Mouse (Mus musculus) kidney, postnatal 0 days (tissue): ENCODE measurements at regions not wholly inside any gene's neighbourhood (a gene's known extent, or its start where the extent isn't known, plus 50 kb on each side); places are given as distances from the start of the nearest gene placed in this dataset.
A peak's percentile ranks its signal among the peaks of the same experiment; 100 is the strongest.

Source experiments
- ATAC-seq: fragments of 200-750 bp; cut with Nextera tagmentation; replicated peaks from 2 replicates; pipeline ENCODE4 v1.8.0; 2017; ENCODE audit warnings: low read depth, moderate number of reproducible peaks, moderate TSS enrichment, moderate library complexity; ENCODE audit not compliant: low FRiP score
- DNase-seq: peaks from one replicate; pipeline ENCODE4 v3.0.0-alpha.2; 2016; ENCODE audit warnings: low spot score
- H3K27ac ChIP-seq: fragments of 300-500 bp; sonication (generic); 2 replicates; pipeline ENCODE4 v1.5.1; 2014; ENCODE audit warnings: mild to moderate bottlenecking
- H3K27me3 ChIP-seq: fragments of 300-500 bp; sonication (generic); 2 replicates; pipeline ENCODE4 v1.6.1; 2014; ENCODE audit warnings: low read length, mixed read lengths; ENCODE audit not compliant: insufficient read depth
- H3K36me3 ChIP-seq: fragments of 300-500 bp; sonication (generic); 2 replicates; pipeline ENCODE4 v1.6.1; 2014; ENCODE audit warnings: low read length, mixed read lengths; ENCODE audit not compliant: insufficient read depth
- H3K4me1 ChIP-seq: fragments of 300-500 bp; sonication (generic); replicated peaks from 2 replicates; pipeline ENCODE4 v1.6.1; 2014; ENCODE audit warnings: antibody characterized with exemption, low read length, mixed read lengths; ENCODE audit not compliant: insufficient read depth
- H3K4me2 ChIP-seq: fragments of 300-500 bp; sonication (generic); 2 replicates; pipeline ENCODE4 v1.6.1; 2014; ENCODE audit warnings: mild to moderate bottlenecking, low read length, moderate library complexity, mixed read lengths
- H3K4me3 ChIP-seq: fragments of 300-500 bp; sonication (generic); replicated peaks from 2 replicates; pipeline ENCODE4 v1.5.1; 2014; ENCODE audit warnings: low read depth, low read length
- H3K9ac ChIP-seq: fragments of 300-500 bp; sonication (generic); 2 replicates; pipeline ENCODE4 v1.6.1; 2014; ENCODE audit warnings: low read depth, low read length
- H3K9me3 ChIP-seq: fragments of 300-500 bp; sonication (generic); replicated peaks from 2 replicates; pipeline ENCODE4 v1.6.1; 2016; ENCODE audit warnings: low read length, inconsistent platforms, mixed read lengths
- CTCF ChIP-seq: IDR thresholded peaks from 2 replicates; pipeline ENCODE4 v1.5.1; 2016; ENCODE audit warnings: antibody characterized with exemption, low read depth, mild to moderate bottlenecking, moderate library complexity
- WGBS: fragments of 180-500 bp; shearing (Covaris S2); extraction: QIAGEN DNeasy Blood & Tissue Kit; methylation state at CpG from one replicate; pipeline ENCODE4 v1.1.7; 2014; 5-methylcytosine and 5-hydroxymethylcytosine counted together

DNA sequence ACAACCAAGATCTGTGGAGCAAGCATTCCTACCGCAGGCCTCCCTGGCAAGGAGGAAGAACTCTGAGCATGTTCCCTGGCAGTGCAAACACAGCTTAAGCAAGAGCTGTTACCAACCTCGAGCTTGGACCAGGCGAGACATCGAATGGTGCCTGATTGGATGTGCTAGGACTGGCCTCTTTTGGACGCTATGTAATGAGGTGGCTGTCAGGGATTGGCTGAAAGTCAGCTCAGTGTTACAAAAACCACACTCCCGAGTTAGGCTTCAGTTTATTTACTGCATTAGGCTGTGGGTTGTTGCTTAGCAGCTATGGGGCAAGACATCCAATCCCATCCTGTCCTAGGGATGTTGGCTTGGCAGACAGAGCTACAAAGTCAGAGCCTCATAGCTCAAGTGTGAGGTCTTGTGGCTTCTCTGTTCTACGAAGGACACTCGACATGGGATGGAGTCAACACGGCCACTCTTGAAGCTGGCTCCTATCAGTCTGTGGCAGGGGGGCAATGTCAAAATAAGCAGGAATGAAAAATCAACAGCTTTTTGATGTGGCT lies 244.5 kb downstream of the Prex1 start:
- Histone ChIP-seq H3K9me3 (no peaks in the 10 kb centered on the region), H3K27ac (no peak overlapping the region), H3K4me3 (no peak overlapping the region), H3K36me3 (no peaks in the 10 kb centered on the region), H3K9ac (no peak overlapping the region), H3K4me1 (0 out of 2 replicates have a peak, but pooled peaks cover 9% of the 10 kb centered on the region), H3K4me2 (no peak overlapping the region), H3K27me3 (no peaks in the 10 kb centered on the region)
- no peak for ATAC-seq
- 83% methylated on average over 9 of the region's 9 CpGs for WGBS
- TF ChIP-seq CTCF, result no peak
- no peak for DNase-seq

DNA sequence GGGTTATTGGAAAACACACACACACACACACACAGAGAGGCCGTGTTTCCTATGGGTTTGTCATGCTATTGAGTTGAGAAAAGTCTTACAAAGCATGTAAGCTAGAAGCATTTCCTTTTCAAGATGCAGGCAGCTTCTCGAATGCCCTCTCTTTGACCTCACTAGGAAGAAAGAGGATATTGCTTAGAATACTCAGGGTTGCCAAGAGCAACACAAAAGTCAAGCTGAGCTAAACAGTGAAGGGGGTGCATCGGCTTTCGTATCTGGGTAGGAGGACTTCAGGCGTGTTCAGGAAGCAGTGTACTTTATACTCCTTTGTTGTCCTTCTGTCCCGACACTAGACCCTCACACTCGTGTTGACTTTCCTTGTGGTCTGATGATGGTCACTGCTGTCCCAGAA lies 246.5 kb downstream of the Prex1 start:
- Histone ChIP-seq H3K4me1 (0 out of 2 replicates have a peak, but pooled peaks cover 9% of the 10 kb centered on the region), H3K4me2 (no peak overlapping the region), H3K9me3 (no peaks in the 10 kb centered on the region), H3K9ac (no peak overlapping the region), H3K36me3 (no peaks in the 10 kb centered on the region), H3K27ac (no peak overlapping the region), H3K4me3 (no peak overlapping the region), H3K27me3 (no peaks in the 10 kb centered on the region)
- DNase-seq (peak; percentile 88), ATAC-seq (0 out of 2 replicates have a peak, but pooled peaks have one; percentile 29)
- WGBS, result 33% methylated on average over 7 of the region's 7 CpGs
- no peak for TF ChIP-seq CTCF

DNA sequence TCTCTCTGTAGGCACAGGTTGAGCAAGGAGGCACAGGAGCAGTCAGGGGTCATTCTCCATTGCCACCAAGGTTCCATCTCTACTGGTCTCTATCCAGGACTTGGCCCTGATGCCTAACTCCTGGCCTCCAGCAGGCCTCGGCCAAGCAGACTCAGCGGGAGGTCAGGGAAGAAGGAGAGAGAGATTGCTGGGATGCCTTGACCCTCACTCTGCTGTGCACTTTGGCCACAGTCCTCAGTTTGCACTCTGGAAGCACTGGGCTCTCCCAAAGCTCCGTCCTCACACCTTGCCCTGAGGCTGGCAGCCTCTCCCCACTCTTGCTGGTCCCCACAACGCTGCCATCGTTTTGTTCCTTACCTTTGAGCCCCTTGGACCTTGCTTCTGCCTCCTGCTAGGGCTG lies 248.1 kb downstream of the Prex1 start:
- ATAC-seq, result no peak
- Histone ChIP-seq H3K4me1 (0 out of 2 replicates have a peak, but pooled peaks cover 6% of the 10 kb centered on the region), H3K27ac (no peak overlapping the region), H3K9ac (no peak overlapping the region), H3K9me3 (no peaks in the 10 kb centered on the region), H3K27me3 (no peaks in the 10 kb centered on the region), H3K4me2 (no peak overlapping the region), H3K4me3 (no peak overlapping the region), H3K36me3 (no peaks in the 10 kb centered on the region)
- DNase-seq, result no peak
- no peak for TF ChIP-seq CTCF
- WGBS, result 69% methylated on average over 5 of the region's 5 CpGs

DNA sequence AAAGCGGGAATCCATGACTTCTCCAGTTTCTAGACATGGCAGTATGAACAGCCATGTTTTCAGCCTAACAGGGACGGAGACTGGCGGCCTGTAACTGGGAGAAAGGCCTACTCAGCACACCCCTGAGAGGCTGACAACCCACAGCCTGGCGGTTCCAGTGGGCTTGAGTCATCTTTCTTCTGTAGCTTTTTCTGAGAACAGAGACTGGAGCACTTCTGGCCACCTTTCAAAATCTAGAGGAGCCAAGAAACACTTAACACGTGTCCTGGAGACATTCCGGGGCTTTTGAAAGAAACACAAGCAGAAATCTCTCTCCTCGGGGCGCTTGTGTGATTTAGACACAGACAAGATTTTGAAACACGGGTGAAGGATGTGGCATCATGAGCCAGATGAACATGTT lies 250.1 kb downstream of the Prex1 start:
- no peak overlapping the region for H3K4me2 ChIP-seq
- H3K9ac ChIP-seq, result no peak overlapping the region
- ATAC-seq, result no peak
- 47% methylated on average over 9 of the region's 9 CpGs for WGBS
- 0 out of 2 replicates have a peak, but pooled peaks cover 9% of the 10 kb centered on the region for H3K4me1 ChIP-seq
- no peaks in the 10 kb centered on the region for H3K9me3 ChIP-seq
- H3K36me3 ChIP-seq, result no peaks in the 10 kb centered on the region
- H3K4me3 ChIP-seq, result no peak overlapping the region
- H3K27ac ChIP-seq, result no peak overlapping the region
- no peaks in the 10 kb centered on the region for H3K27me3 ChIP-seq
- peak; percentile 69 for DNase-seq
- no peak for TF ChIP-seq CTCF

- ATAC-seq (no peak), DNase-seq (no peak)
- Histone ChIP-seq H3K9ac (no peak overlapping the region), H3K4me1 (0 out of 2 replicates have a peak, but pooled peaks cover 9% of the 10 kb centered on the region), H3K27ac (no peak overlapping the region), H3K4me2 (no peak overlapping the region), H3K9me3 (no peaks in the 10 kb centered on the region), H3K4me3 (no peak overlapping the region), H3K36me3 (no peaks in the 10 kb centered on the region), H3K27me3 (no peaks in the 10 kb centered on the region)
- TF ChIP-seq CTCF, result no peak
- WGBS, result 91% methylated on average over 3 of the region's 3 CpGs
Measured at GRCm38 (mm10) chr2:166461956-166462355, 251.7 kb downstream of the Prex1 start.

GRCm38 (mm10) chr2:166461103-166461502 lies 252.5 kb downstream of the Prex1 start:
- no peaks in the 10 kb centered on the region for H3K36me3 ChIP-seq
- ATAC-seq (no peak), DNase-seq (no peak)
- WGBS, result 87% methylated on average over 3 of the region's 3 CpGs
- H3K4me2 ChIP-seq, result no peak overlapping the region
- no peak overlapping the region for H3K4me3 ChIP-seq
- H3K27me3 ChIP-seq, result no peaks in the 10 kb centered on the region
- 0 out of 2 replicates have a peak, but pooled peaks cover 3% of the 10 kb centered on the region for H3K4me1 ChIP-seq
- H3K9me3 ChIP-seq, result no peaks in the 10 kb centered on the region
- no peak for TF ChIP-seq CTCF
- H3K27ac ChIP-seq, result no peak overlapping the region
- no peak overlapping the region for H3K9ac ChIP-seq

- Histone ChIP-seq H3K4me3 (no peak overlapping the region), H3K4me1 (0 out of 2 replicates have a peak, but pooled peaks cover 3% of the 10 kb centered on the region), H3K27ac (no peak overlapping the region), H3K9ac (no peak overlapping the region), H3K9me3 (no peaks in the 10 kb centered on the region), H3K4me2 (no peak overlapping the region), H3K36me3 (no peaks in the 10 kb centered on the region), H3K27me3 (no peaks in the 10 kb centered on the region)
- TF ChIP-seq CTCF, result no peak
- DNase-seq (no peak), ATAC-seq (no peak)
- 23% methylated on average over 9 of the region's 9 CpGs for WGBS
Measured at GRCm38 (mm10) chr2:166459955-166460354, 253.7 kb downstream of the Prex1 start.
